Mouse (Mus musculus): Measurements from ENCODE around the gene Olfr190.
"Not testable (repeated sequence)": the region's sequence is repeated elsewhere in the genome, so short reads cannot be mapped to it uniquely, and the experiment has no call there.

The Olfr190 gene

GRCm38 (mm10) chr16:59077905-59078304, at the start of gene Olfr190:
Gene Olfr190, minus strand, starts transcription at chr16:59078005.
- DNase-seq (ENCODE audit: low spot score) = no peak

GRCm38 (mm10) chr16:59120969-59121368, 43.2 kb upstream of the Olfr190 start, which contains the start of gene Olfr194:
Gene Olfr194, minus strand, starts transcription at chr16:59121069.
- no peak for DNase-seq (ENCODE audit: low spot score)

- DNase-seq (ENCODE audit: low spot score) = no peak
These were observed 34.0 kb upstream of the Olfr190 start, which contains the start of gene Olfr193 for GRCm38 (mm10) chr16:59111781-59112180. Gene Olfr193, minus strand, starts transcription at chr16:59111881.

GRCm38 (mm10) chr16:59108522-59108921, 30.7 kb upstream of the Olfr190 start:
- not testable (repeated sequence) for DNase-seq (ENCODE audit: low spot score)

GRCm38 (mm10) chr16:59105312-59105711, 27.5 kb upstream of the Olfr190 start:
- no peak for DNase-seq (ENCODE audit: low spot score)

- not testable (repeated sequence) for DNase-seq (ENCODE audit: low spot score)
These were observed 11.9 kb upstream of the Olfr190 start, which contains the start of gene Olfr191 for GRCm38 (mm10) chr16:59089722-59090121. Gene Olfr191, minus strand, starts transcription at chr16:59089822.

- DNase-seq (ENCODE audit: low spot score) = not testable (repeated sequence)
These were observed 3.3 kb upstream of the Olfr190 start for GRCm38 (mm10) chr16:59081113-59081512.

GRCm38 (mm10) chr16:59073520-59073919, 4.3 kb downstream of the Olfr190 start:
- no peak for DNase-seq (ENCODE audit: low spot score)

- no peak for DNase-seq (ENCODE audit: low spot score)
These were observed 6.0 kb downstream of the Olfr190 start for GRCm38 (mm10) chr16:59071755-59072154.

- DNase-seq (ENCODE audit: low spot score) = not testable (repeated sequence)
These were observed 15.4 kb downstream of the Olfr190 start for GRCm38 (mm10) chr16:59062411-59062810.

GRCm38 (mm10) chr16:59049286-59049685, 28.5 kb downstream of the Olfr190 start:
- not testable (repeated sequence) for DNase-seq (ENCODE audit: low spot score)

- no peak for DNase-seq (ENCODE audit: low spot score)
These were observed 28.9 kb downstream of the Olfr190 start for GRCm38 (mm10) chr16:59048860-59049259.

- no peak for DNase-seq (ENCODE audit: low spot score)
These were observed 30.2 kb downstream of the Olfr190 start for GRCm38 (mm10) chr16:59047579-59047978.

GRCm38 (mm10) chr16:59045835-59046234, 32.0 kb downstream of the Olfr190 start:
- no peak for DNase-seq (ENCODE audit: low spot score)

- no peak for DNase-seq (ENCODE audit: low spot score)
These were observed 38.1 kb downstream of the Olfr190 start, which contains the start of gene Olfr187 for GRCm38 (mm10) chr16:59039710-59040109. Gene Olfr187, minus strand, starts transcription at chr16:59039767.

- no peak for DNase-seq (ENCODE audit: low spot score)
These were observed 47.6 kb downstream of the Olfr190 start, which contains the start of gene Olfr186 for GRCm38 (mm10) chr16:59030191-59030590. Gene Olfr186, minus strand, starts transcription at chr16:59030291.

All from urinary bladder, postnatal 14 days (tissue).